Mouse (Mus musculus) heart, embryonic 16.5 days (tissue): ENCODE data around the gene Samd8. TPM values are rescaled to one million over a fixed set of nuclear protein-coding genes. Genes with fewer than 3 reads are reported as not detected.
A peak's percentile ranks its signal among the peaks of the same experiment; 100 is the strongest.

Experiments used
- ATAC-seq: fragments of 200-750 bp; cut with Nextera tagmentation; replicated peaks from 2 replicates; pipeline ENCODE4 v1.8.0; 2017; ENCODE audit warnings: moderate number of reproducible peaks; ENCODE audit not compliant: insufficient read depth, low FRiP score; ENCODE audit errors: extremely low read depth
- H3K27ac ChIP-seq: fragments of 300-500 bp; sonication (generic); 2 replicates; pipeline ENCODE4 v1.5.1; 2014; ENCODE audit warnings: mild to moderate bottlenecking, low read length, control low read depth, moderate library complexity
- H3K27me3 ChIP-seq: fragments of 300-500 bp; sonication (generic); 2 replicates; pipeline ENCODE4 v1.6.1; 2014; ENCODE audit warnings: low read length, mixed read lengths; ENCODE audit not compliant: control insufficient read depth, insufficient read depth
- H3K36me3 ChIP-seq: fragments of 300-500 bp; sonication (generic); 2 replicates; pipeline ENCODE4 v1.6.1; 2014; ENCODE audit not compliant: control insufficient read depth, insufficient read depth
- H3K4me1 ChIP-seq: fragments of 300-500 bp; sonication (generic); 2 replicates; pipeline ENCODE4 v1.6.1; 2014; ENCODE audit warnings: low read length, mixed read lengths; ENCODE audit not compliant: control insufficient read depth, insufficient read depth
- H3K4me2 ChIP-seq: fragments of 300-500 bp; sonication (generic); 2 replicates; pipeline ENCODE4 v1.6.1; 2014; ENCODE audit warnings: low read depth, mild to moderate bottlenecking, control low read depth, low read length
- H3K4me3 ChIP-seq: fragments of 300-500 bp; sonication (generic); 2 replicates; pipeline ENCODE4 v1.5.1; 2014; ENCODE audit warnings: mild to moderate bottlenecking, control low read depth, low read length
- H3K9ac ChIP-seq: fragments of 300-500 bp; sonication (generic); 2 replicates; pipeline ENCODE4 v1.6.1; 2014; ENCODE audit warnings: low read length, control low read depth
- H3K9me3 ChIP-seq: fragments of 300-500 bp; sonication (generic); replicated peaks from 2 replicates; pipeline ENCODE4 v1.6.1; 2016; ENCODE audit warnings: low read length; ENCODE audit not compliant: control insufficient read depth
- WGBS: fragments of 180-500 bp; shearing (Covaris S2); extraction: QIAGEN DNeasy Blood & Tissue Kit; methylation state at CpG from one replicate; pipeline ENCODE4 v1.1.7; 2014; 5-methylcytosine and 5-hydroxymethylcytosine counted together
- polyA plus RNA-seq: library from polyadenylated mRNA; unstranded; fragments of >200 nt; fragmentation: Nextera tagmentation; extraction: Ambion mirVana; gene quantifications from 2 replicates; pipeline ENCODE4 v1.2.1, GENCODE M21; 2015

Gene Samd8
- polyA plus RNA-seq, 1 experiment from 2014 or later = 9.1 TPM

DNA sequence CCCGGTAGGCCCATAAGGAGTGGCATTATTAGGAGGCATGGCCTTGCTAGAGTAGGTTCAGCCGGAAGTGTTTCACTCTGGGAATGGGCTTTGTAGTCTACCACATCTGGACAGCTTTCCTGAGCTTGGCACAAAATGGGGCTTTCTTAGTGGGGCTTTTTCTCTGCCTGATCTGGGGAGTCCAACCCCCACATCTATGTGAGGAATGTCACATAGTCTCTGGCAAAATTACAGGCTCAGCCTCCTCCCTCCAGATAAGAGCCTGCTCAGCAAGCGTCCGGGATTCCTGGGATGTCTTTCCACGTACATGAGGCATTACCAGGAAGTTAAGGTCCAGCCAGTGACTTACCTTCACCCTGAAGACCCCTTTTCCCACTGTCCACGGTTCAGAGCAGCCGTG lies 73.6 kb downstream of the Samd8 start:
- H3K36me3 ChIP-seq = no peaks in the 10 kb centered on the region
- H3K9me3 ChIP-seq = no peaks in the 10 kb centered on the region
- peaks cover 45% of the 10 kb centered on the region for H3K4me1 ChIP-seq
- no peaks in the 10 kb centered on the region for H3K27me3 ChIP-seq
- no peak overlapping the region for H3K4me3 ChIP-seq
- peak; percentile 69; the same call in 1 of the 2 replicates for ATAC-seq
- peak overlapping the region; percentile 99 for H3K27ac ChIP-seq
- no peak overlapping the region for H3K9ac ChIP-seq
- WGBS = 21% methylated on average over 7 of the region's 7 CpGs
- H3K4me2 ChIP-seq = peak overlapping the region; percentile 16; the same call in 1 of the 2 replicates

DNA sequence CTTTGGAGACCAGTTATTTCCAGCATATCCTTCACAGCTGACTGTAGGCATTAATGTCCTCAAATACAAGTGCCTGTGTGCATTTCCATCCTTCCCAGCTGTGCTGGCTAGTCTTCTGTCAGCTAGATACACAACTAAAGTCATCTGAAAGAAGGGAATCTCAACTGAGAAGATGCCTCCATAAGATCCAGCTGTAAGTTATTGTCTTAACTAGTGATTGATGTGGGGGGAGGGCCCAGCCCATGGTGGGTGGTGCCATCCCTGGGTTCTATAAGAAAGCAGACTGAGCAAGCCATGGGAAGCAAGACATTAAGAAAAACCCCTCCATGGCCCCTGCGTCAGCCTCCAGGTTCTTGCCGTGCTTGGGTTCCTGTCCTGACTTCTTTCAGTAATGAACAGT lies 74.6 kb downstream of the Samd8 start, which contains the start of gene Vdac2:
TSS of gene Vdac2 (plus strand) at position 301 of the 400 bp plus-strand sequence.
- no peaks in the 10 kb centered on the region for H3K9me3 ChIP-seq
- ATAC-seq = no peak
- H3K4me2 ChIP-seq = no peak within 1 kb of the TSS
- H3K36me3 ChIP-seq = no peaks in the 10 kb centered on the region
- no peaks in the 10 kb centered on the region for H3K27me3 ChIP-seq
- H3K4me1 ChIP-seq = peaks cover 48% of the 10 kb centered on the region
- 79% methylated on average over 2 of the region's 2 CpGs for WGBS
- peak within 1 kb of the TSS; percentile 99 for H3K27ac ChIP-seq
- no peak within 1 kb of the TSS for H3K4me3 ChIP-seq
- H3K9ac ChIP-seq = no peak within 1 kb of the TSS

DNA sequence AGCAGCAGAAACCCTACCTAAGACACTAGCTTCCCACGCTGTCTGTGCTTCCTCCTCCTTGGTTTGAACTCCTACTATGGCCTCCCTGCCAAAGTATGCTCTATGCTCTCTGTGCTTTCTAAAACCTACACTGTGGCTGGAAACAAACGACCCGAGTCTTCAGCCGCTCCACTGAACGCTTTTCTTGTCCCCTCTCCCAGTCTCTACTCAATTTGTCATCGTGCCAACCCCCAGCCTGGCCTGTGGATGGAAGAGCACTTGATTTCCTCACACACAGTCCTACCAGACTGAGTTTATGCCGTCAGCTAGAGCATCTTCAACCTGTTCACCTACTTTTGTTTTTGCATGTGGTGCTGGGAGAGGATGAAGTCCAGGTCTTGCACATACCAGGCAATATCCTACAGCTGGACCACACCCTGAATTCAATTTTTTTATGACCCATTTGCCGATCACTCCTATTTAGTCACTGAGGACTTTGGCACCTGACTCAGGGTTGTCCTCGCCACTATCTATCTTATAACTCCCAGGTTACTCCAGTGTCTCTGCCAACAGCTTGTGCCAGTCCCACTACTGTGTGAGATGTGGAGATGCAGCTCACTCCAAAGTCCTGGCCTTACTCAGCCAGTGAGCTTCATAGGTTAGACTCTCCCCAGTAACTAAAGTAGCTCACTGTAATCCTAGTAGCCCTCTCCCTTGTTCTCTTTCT lies 75.6 kb downstream of the Samd8 start:
- Histone ChIP-seq H3K36me3 (no peaks in the 10 kb centered on the region), H3K4me1 (peaks cover 55% of the 10 kb centered on the region), H3K9me3 (no peaks in the 10 kb centered on the region), H3K4me2 (no peak overlapping the region), H3K27me3 (no peaks in the 10 kb centered on the region), H3K9ac (no peak overlapping the region), H3K4me3 (no peak overlapping the region), H3K27ac (peak overlapping the region; percentile 29)
- no peak for ATAC-seq
- 57% methylated on average over 9 of the region's 9 CpGs for WGBS

DNA sequence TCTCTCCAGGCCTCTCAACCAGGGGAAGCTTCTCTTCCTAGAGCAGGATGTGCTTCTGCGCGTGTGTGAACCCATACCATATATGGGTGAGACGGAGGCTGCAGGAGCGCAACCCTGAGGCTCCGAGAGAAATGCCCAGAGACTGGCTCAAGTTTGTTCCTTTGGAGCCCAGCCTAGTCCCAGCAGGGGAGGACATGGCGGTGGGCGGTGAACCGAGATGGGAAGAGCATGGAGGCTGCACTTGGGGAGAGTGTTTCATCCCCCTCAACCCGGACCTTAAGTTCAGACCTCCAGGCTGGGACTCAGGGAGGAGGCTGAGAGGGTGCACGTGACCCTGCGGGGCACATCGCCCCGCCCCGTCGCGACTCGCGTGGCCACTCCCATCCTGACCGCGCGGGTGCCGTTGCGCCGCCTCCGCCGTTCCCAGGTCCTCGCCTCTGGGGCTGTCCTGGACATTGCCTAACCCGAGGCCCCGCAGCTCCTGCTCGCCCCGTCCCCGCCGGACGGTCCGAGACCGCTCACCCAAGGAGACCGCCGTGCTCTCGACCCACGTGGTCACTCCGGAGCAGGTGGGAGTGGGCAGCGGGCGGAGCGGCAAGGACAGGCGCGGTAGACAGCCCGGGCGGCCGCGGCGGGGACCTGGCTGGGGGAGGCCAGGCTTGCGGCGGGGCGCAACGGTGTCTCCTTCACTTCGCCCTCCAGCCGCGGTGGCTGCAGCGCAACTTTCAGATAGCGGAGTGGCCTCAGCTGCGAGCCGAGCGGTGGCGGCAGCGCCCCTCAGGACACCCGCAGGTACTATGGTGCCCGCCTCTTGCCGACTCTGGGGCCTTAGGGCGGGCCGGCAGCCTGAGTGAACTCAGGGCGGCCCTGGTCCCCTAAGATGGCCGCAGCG lies 80.8 kb downstream of the Samd8 start:
- H3K4me2 ChIP-seq = peak overlapping the region; percentile 77
- H3K27ac ChIP-seq = peak overlapping the region; percentile 99
- WGBS = under 1% methylated on average over 72 of the region's 73 CpGs
- peaks cover 15% of the 10 kb centered on the region for H3K36me3 ChIP-seq
- H3K9me3 ChIP-seq = no peaks in the 10 kb centered on the region
- H3K9ac ChIP-seq = peak overlapping the region; percentile 86
- H3K4me1 ChIP-seq = peaks cover 39% of the 10 kb centered on the region
- peak overlapping the region; percentile 80 for H3K4me3 ChIP-seq
- peak; percentile 98 for ATAC-seq
- H3K27me3 ChIP-seq = no peaks in the 10 kb centered on the region

DNA sequence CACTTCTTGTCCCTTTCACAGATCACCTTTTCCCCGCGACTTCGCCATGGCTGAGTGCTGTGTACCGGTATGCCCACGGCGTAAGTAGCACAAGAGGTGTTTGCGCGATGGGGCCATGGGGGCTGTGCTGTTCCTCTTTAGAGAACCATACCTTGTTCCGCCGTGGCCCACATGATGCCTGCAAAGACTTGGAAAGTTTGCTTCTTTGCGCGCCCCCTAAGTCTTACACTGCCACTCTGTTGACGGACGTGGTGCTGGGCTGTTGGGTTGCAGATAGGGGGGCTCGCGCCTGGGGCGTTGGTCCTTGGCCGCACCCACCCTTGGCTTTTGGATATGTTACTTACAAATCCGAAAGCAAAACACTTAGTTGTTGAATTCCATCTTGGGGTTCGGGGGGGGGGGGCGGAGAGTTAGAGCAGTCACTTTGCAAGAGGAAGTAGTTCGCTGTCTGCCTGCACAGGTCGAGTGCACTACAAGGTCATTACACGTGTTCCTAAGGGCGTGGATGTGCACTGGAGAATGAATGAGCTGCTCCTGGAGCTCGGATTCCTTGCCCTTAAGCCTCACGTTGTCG lies 81.6 kb downstream of the Samd8 start:
- H3K4me3 ChIP-seq = peak overlapping the region; percentile 80
- peak overlapping the region; percentile 86 for H3K9ac ChIP-seq
- no peaks in the 10 kb centered on the region for H3K9me3 ChIP-seq
- no peak for ATAC-seq
- peaks cover 20% of the 10 kb centered on the region for H3K36me3 ChIP-seq
- under 1% methylated on average over 28 of the region's 28 CpGs for whole genome bisulfite sequencing
- H3K27ac ChIP-seq = peak overlapping the region; percentile 99
- peaks cover 31% of the 10 kb centered on the region for H3K4me1 ChIP-seq
- H3K27me3 ChIP-seq = no peaks in the 10 kb centered on the region
- peak overlapping the region; percentile 69 for H3K4me2 ChIP-seq

DNA sequence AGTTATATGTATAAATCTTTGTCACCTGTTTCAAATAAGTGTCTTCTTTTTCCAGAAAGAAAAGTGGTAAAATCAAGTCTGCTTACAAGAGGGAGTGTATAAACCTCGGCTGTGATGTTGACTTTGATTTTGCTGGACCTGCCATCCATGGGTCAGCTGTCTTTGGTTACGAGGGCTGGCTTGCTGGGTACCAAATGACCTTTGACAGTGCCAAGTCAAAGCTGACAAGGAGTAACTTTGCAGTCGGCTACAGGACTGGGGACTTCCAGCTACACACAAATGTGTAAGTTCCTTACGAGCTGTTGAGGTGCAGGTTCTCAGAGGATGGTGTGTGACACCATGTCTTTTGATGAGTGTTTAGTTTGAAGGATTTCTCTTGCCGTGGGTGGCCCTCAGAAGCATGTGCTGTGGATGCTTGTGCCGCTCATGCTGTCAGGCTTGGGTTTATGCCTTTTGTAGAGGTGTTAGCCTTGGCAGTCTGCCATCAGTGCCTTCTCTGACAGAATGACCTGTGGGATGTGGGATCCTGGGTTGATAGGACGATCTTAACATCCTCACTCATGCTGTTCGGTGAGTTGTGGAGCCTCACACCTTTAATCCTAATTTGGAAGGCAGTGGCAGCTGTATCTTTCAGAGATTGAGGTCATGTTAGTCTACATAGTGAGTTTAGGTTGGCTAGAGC lies 88.1 kb downstream of the Samd8 start:
- no peak overlapping the region for H3K4me2 ChIP-seq
- peaks cover 31% of the 10 kb centered on the region for H3K4me1 ChIP-seq
- H3K4me3 ChIP-seq = no peak overlapping the region
- H3K9ac ChIP-seq = no peak overlapping the region
- peaks cover 69% of the 10 kb centered on the region for H3K36me3 ChIP-seq
- no peaks in the 10 kb centered on the region for H3K9me3 ChIP-seq
- no peaks in the 10 kb centered on the region for H3K27me3 ChIP-seq
- 35% methylated on average over 8 of the region's 8 CpGs for WGBS
- no peak for ATAC-seq
- no peak overlapping the region for H3K27ac ChIP-seq

DNA sequence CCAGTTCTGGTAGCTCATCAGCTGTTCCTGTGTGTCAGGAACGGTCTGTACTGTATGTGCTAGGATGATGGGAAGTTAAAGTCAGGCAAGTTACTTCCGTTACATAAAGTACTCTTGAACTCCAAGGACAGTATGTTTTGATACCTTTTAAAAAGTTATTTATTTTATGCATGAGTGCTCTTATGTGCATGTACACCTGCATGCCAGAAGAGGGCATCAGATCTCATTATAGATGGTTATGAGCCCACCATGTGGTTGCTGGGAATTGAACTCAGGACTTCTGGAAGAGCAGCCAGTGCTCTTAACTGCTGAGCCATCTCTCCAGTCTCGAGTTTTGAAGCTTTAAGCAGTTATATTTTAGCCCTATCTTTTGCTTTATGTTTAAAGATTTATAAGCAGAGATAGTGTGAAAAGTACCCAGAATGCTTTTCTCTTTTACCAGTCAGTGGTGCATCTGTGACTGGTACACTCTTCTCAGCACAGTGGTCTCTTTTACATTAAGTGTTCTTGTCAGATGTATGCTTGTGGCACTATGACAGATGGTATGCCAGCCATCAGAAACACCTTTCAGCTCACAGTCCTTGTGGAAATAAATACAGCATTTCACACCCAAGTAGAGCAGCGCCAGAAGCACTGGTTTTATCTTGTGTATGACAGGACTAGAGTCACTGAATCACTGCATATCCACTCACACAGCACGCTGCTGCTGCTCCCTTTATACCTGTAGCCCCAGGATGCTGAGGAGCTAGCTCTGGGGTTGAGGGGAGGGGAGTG lies 91.7 kb downstream of the Samd8 start:
- Histone ChIP-seq H3K9ac (no peak overlapping the region), H3K27ac (peak overlapping the region; percentile 13), H3K4me2 (no peak overlapping the region), H3K4me1 (peaks cover 29% of the 10 kb centered on the region), H3K27me3 (no peaks in the 10 kb centered on the region), H3K4me3 (no peak overlapping the region), H3K36me3 (peaks cover 76% of the 10 kb centered on the region), H3K9me3 (no peaks in the 10 kb centered on the region)
- 55% methylated on average over 5 of the region's 5 CpGs for WGBS
- no peak; the same call in 1 of the 2 replicates for ATAC-seq

DNA sequence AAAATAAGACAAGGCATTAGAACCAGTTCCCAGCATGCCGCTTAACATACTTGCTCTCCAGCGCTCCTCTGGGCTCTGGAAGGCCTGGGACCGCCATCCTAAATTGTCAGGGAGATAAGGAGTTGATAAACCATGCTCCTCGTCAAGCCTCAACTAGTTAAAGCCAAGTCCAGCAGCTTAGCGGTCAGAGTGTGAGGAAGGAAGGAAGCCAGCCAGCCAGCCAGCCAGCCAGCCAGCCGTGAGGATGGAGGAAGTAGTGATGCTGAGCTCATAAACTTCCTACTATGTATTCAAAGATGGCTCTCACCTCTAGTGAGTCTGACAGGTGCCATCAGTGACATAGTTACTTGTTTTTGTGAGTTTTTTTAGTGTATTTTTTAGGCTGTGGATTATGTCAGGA lies 92.9 kb downstream of the Samd8 start:
- peaks cover 34% of the 10 kb centered on the region for H3K4me1 ChIP-seq
- WGBS = 20% methylated on average over 6 of the region's 6 CpGs

More for the DNA sequence above, 92.9 kb downstream of the Samd8 start:
- peaks cover 69% of the 10 kb centered on the region for H3K36me3 ChIP-seq
- peak overlapping the region; percentile 13 for H3K27ac ChIP-seq
- no peak overlapping the region for H3K9ac ChIP-seq
- no peak overlapping the region for H3K4me2 ChIP-seq
- no peak for ATAC-seq
- H3K27me3 ChIP-seq = no peaks in the 10 kb centered on the region
- H3K9me3 ChIP-seq = no peaks in the 10 kb centered on the region
- no peak overlapping the region for H3K4me3 ChIP-seq
